Mouse (Mus musculus): ENCODE results near the gene Ipo9.
A peak's percentile ranks its signal among the peaks of the same experiment; 100 is the strongest.

Ipo9 gene

GRCm38 (mm10) chr1:135367005-135367404 lies 63.3 kb downstream of the Ipo9 start:
- no peak for DNase-seq

- DNase-seq = no peak
These were observed 63.9 kb downstream of the Ipo9 start for GRCm38 (mm10) chr1:135366380-135366779.

- DNase-seq = no peak
These were observed 66.9 kb downstream of the Ipo9 start for GRCm38 (mm10) chr1:135363446-135363845.

GRCm38 (mm10) chr1:135362115-135362514 lies 68.2 kb downstream of the Ipo9 start:
- no peak for DNase-seq

- no peak for DNase-seq
These were observed 68.8 kb downstream of the Ipo9 start for GRCm38 (mm10) chr1:135361491-135361890.

GRCm38 (mm10) chr1:135359071-135359470 lies 71.2 kb downstream of the Ipo9 start:
- no peak for DNase-seq

GRCm38 (mm10) chr1:135351953-135352352 lies 78.3 kb downstream of the Ipo9 start:
- no peak for DNase-seq

- DNase-seq = peak; percentile 30
These were observed 82.7 kb downstream of the Ipo9 start for GRCm38 (mm10) chr1:135347498-135348169.

GRCm38 (mm10) chr1:135346891-135347290 lies 83.4 kb downstream of the Ipo9 start:
- no peak for DNase-seq

- DNase-seq = no peak
These were observed 86.3 kb downstream of the Ipo9 start for GRCm38 (mm10) chr1:135344026-135344425.

- DNase-seq = no peak
These were observed 88.4 kb downstream of the Ipo9 start for GRCm38 (mm10) chr1:135341947-135342346.
